Mouse (Mus musculus): ENCODE results near the gene Mecom.

Mecom gene

GRCm38 (mm10) chr3:29980531-29980930, 567.3 kb downstream of the Mecom start:
- no peak for DNase-seq (ENCODE audit: low read depth in 1 of 2, low spot score in 2 of 2)

- DNase-seq (ENCODE audit: low read depth in 1 of 2, low spot score in 2 of 2), result no peak
Measured at GRCm38 (mm10) chr3:29976580-29976979, 571.2 kb downstream of the Mecom start.

GRCm38 (mm10) chr3:29968433-29968949, 579.3 kb downstream of the Mecom start:
- DNase-seq (ENCODE audit: low read depth in 1 of 2, low spot score in 2 of 2), result no peak

GRCm38 (mm10) chr3:29963953-29964352, 583.9 kb downstream of the Mecom start:
- no peak for DNase-seq (ENCODE audit: low read depth in 1 of 2, low spot score in 2 of 2)

GRCm38 (mm10) chr3:29963447-29963846, 584.4 kb downstream of the Mecom start:
- no peak for DNase-seq (ENCODE audit: low read depth in 1 of 2, low spot score in 2 of 2)

GRCm38 (mm10) chr3:29959051-29959450, 588.8 kb downstream of the Mecom start:
- no peak for DNase-seq (ENCODE audit: low read depth in 1 of 2, low spot score in 2 of 2)

GRCm38 (mm10) chr3:29957365-29958236, 590.2 kb downstream of the Mecom start:
- DNase-seq (ENCODE audit: low read depth in 1 of 2, low spot score in 2 of 2), result no peak

- DNase-seq (ENCODE audit: low read depth in 1 of 2, low spot score in 2 of 2), result no peak
Measured at GRCm38 (mm10) chr3:29953269-29953668, 594.5 kb downstream of the Mecom start.

- no peak for DNase-seq (ENCODE audit: low read depth in 1 of 2, low spot score in 2 of 2)
Measured at GRCm38 (mm10) chr3:29950853-29951252, 597.0 kb downstream of the Mecom start.

GRCm38 (mm10) chr3:29903596-29904308, 644.1 kb downstream of the Mecom start:
- DNase-seq (ENCODE audit: low read depth in 1 of 2, low spot score in 2 of 2), result no peak

Data from monocyte, adult 2 months (primary cell).